Mouse (Mus musculus) neutrophil, adult 5-6 weeks (primary cell): ENCODE measurements around the gene Dcdc2a. TPM values are rescaled to one million over a fixed set of nuclear protein-coding genes. Genes with fewer than 3 reads are reported as not detected.

Experiments used
- ATAC-seq: fragments of 151-379, 151-347 bp; 2 replicates; pipeline ENCODE4 v1.8.0; 2017; ENCODE audit warnings: mild to moderate bottlenecking, moderate TSS enrichment; ENCODE audit not compliant: insufficient number of reproducible peaks, poor library complexity, low FRiP score, severe bottlenecking; ENCODE audit errors: extremely low read depth
- total RNA-seq: library from RNA; stranded (forward); fragments of 200-1000 nt; gene quantifications from 2 replicates; pipeline ENCODE4 v1.2.3, GENCODE M21; 2017

Gene Dcdc2a
- total RNA-seq, 1 experiment from 2014 or later, result not detected

DNA sequence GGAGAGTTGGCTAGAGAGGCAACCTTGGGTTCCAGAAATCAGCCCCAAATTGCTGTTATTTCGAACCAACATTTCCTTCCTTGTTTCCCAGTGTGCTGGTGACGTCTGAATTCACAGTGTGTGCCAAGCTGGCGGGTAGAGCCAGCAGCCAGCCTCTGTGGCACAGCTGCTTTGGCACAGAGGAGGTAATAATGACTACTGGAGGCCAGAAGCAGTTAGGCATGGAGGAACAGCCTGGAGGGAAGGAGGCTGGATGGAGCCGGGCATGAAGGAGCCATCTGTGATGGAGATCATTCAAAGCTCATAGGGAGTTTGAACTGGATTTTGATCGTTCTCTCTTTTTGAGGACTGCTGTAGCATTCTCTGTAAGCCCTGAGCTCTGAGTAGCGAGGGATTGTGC, 201.8 kb downstream of the Dcdc2a start:
- ATAC-seq, result no peak

Other genes with a start within 250 kb of the Dcdc2a start
- gene Acot13, start 224.5 kb upstream of the Dcdc2a start, total RNA-seq, result 24.4 and 27.4 TPM in 2 replicates
- gene Tdp2, start 224.3 kb upstream of the Dcdc2a start, total RNA-seq, result 54.3 and 54.8 TPM in 2 replicates
- 0.12 TPM in 1 of 2 replicates, not detected in the other for gene D130043K22Rik, start 210.9 kb upstream of the Dcdc2a start, total RNA-seq
- 0.12 TPM in 1 of 2 replicates, not detected in the other for gene Aldh5a1, start 118.3 kb upstream of the Dcdc2a start, total RNA-seq
- 0.70 and 0.98 TPM in 2 replicates for gene Gpld1, start 112.9 kb upstream of the Dcdc2a start, total RNA-seq
- gene Mrs2, start 35.6 kb upstream of the Dcdc2a start, total RNA-seq, result 18.5 and 20.8 TPM in 2 replicates
- gene Nrsn1, start 214.5 kb downstream of the Dcdc2a start, total RNA-seq, result not detected in 2 replicates